Mouse (Mus musculus): ENCODE data around the gene Zfp184.
"Not testable (repeated sequence)": the region's sequence is repeated elsewhere in the genome, so short reads cannot be mapped to it uniquely, and the experiment has no call there.

The Zfp184 gene

GRCm38 (mm10) chr13:21944926-21945740 is at the start of gene Zfp184:
Gene Zfp184, plus strand, starts transcription at chr13:21945094.
- DNase-seq: peak; percentile 93

GRCm38 (mm10) chr13:21896549-21897244 is 48.2 kb upstream of the Zfp184 start:
- DNase-seq: peak; percentile 12

GRCm38 (mm10) chr13:21897245-21897634 is 47.7 kb upstream of the Zfp184 start:
- no peak for DNase-seq

- DNase-seq: not testable (repeated sequence)
Observed at GRCm38 (mm10) chr13:21900870-21901565, 43.9 kb upstream of the Zfp184 start.

- DNase-seq: no peak
Observed at GRCm38 (mm10) chr13:21903500-21903899, 41.4 kb upstream of the Zfp184 start.

- DNase-seq: not testable (repeated sequence)
Observed at GRCm38 (mm10) chr13:21904090-21904489, 40.8 kb upstream of the Zfp184 start.

- DNase-seq: no peak
Observed at GRCm38 (mm10) chr13:21906301-21906700, 38.6 kb upstream of the Zfp184 start.

GRCm38 (mm10) chr13:21906946-21907806 is 37.7 kb upstream of the Zfp184 start:
- no peak for DNase-seq

GRCm38 (mm10) chr13:21907807-21908155 is 37.1 kb upstream of the Zfp184 start:
- DNase-seq: not testable (repeated sequence)

GRCm38 (mm10) chr13:21910735-21911134 is 34.2 kb upstream of the Zfp184 start:
- no peak for DNase-seq

GRCm38 (mm10) chr13:21911147-21911546 is 33.7 kb upstream of the Zfp184 start:
- no peak for DNase-seq

- no peak for DNase-seq
Observed at GRCm38 (mm10) chr13:21913854-21914253, 31.0 kb upstream of the Zfp184 start.

GRCm38 (mm10) chr13:21914599-21914998 is 30.3 kb upstream of the Zfp184 start:
- DNase-seq: peak; percentile 5

- DNase-seq: no peak
Observed at GRCm38 (mm10) chr13:21915487-21915886, 29.4 kb upstream of the Zfp184 start.

GRCm38 (mm10) chr13:21916056-21916455 is 28.8 kb upstream of the Zfp184 start:
- no peak for DNase-seq

GRCm38 (mm10) chr13:21917040-21917439 is 27.9 kb upstream of the Zfp184 start:
- DNase-seq: no peak

GRCm38 (mm10) chr13:21917480-21917879 is 27.4 kb upstream of the Zfp184 start:
- no peak for DNase-seq

GRCm38 (mm10) chr13:21917992-21918391 is 26.9 kb upstream of the Zfp184 start:
- DNase-seq: no peak

GRCm38 (mm10) chr13:21918570-21919419 is 26.1 kb upstream of the Zfp184 start:
- no peak for DNase-seq

GRCm38 (mm10) chr13:21919836-21920431 is 25.0 kb upstream of the Zfp184 start:
- DNase-seq: no peak

- no peak for DNase-seq
Observed at GRCm38 (mm10) chr13:21920681-21921233, 24.1 kb upstream of the Zfp184 start.
